Mouse (Mus musculus): ENCODE results near the gene Ccna1.

- TF ChIP-seq CTCF (IDR thresholded peaks at IDR 0.05; ENCODE audit: control insufficient read depth, insufficient read depth, low read length) (no peak), POLR2A (IDR thresholded peaks at IDR 0.05; ENCODE audit: borderline replicate concordance, control insufficient read depth, low read depth, low read length) (no peak)
These were observed 27.9 kb downstream of the Ccna1 start for GRCm38 (mm10) chr3:55027271-55027840.
